Mouse (Mus musculus) neural tube, embryonic 15.5 days (tissue): Measurements from ENCODE around the gene Ipp. TPM values are rescaled to one million over a fixed set of nuclear protein-coding genes. Genes with fewer than 3 reads are reported as not detected.

Experiments
- polyA plus RNA-seq: library from polyadenylated mRNA; unstranded; fragments of >200 nt; fragmentation: Nextera tagmentation; extraction: Ambion mirVana; gene quantifications from 2 replicates; pipeline ENCODE4 v1.2.1, GENCODE M21; 2015

Ipp gene
- polyA plus RNA-seq, 1 experiment from 2014 or later, result 11.9 TPM

Other genes with a start within 250 kb of the Ipp start
- gene Mast2, start 43.4 kb upstream of the Ipp start, polyA plus RNA-seq, result 29.7 and 34.1 TPM in 2 replicates
- gene Tmem69, start 48.4 kb downstream of the Ipp start, polyA plus RNA-seq, result 23.8 and 27.7 TPM in 2 replicates
- 12.0 and 17.6 TPM in 2 replicates for gene Gpbp1l1, start 50.1 kb downstream of the Ipp start, polyA plus RNA-seq
- 3.0 and 4.5 TPM in 2 replicates for gene Ccdc17, start 89.1 kb downstream of the Ipp start, polyA plus RNA-seq
- 79.3 and 93.1 TPM in 2 replicates for gene Nasp, start 120.4 kb downstream of the Ipp start, polyA plus RNA-seq
- gene Akr1a1, start 144.1 kb downstream of the Ipp start, polyA plus RNA-seq, result 717 and 746 TPM in 2 replicates
- gene Prdx1, start 178.0 kb downstream of the Ipp start, polyA plus RNA-seq, result 443 and 606 TPM in 2 replicates
- 20.0 and 22.7 TPM in 2 replicates for gene Mmachc, start 200.9 kb downstream of the Ipp start, polyA plus RNA-seq
- gene Ccdc163, start 201.0 kb downstream of the Ipp start, polyA plus RNA-seq, result 9.7 and 11.3 TPM in 2 replicates
- gene Tesk2, start 213.4 kb downstream of the Ipp start, polyA plus RNA-seq, result 3.0 and 3.3 TPM in 2 replicates